Mouse (Mus musculus): Measurements from ENCODE around the gene Tspan4. TPM values are rescaled to one million over a fixed set of nuclear protein-coding genes. Genes with fewer than 3 reads are reported as not detected.

Tspan4 gene
- polyA plus RNA-seq (2012; rRNA removed) (32.1 and 37.4 TPM in 2 replicates), polyA plus RNA-seq (2014; fragmentation: Nextera tagmentation; extraction: Ambion mirVana) (42.1 and 43.0 TPM in 2 replicates)

DNA sequence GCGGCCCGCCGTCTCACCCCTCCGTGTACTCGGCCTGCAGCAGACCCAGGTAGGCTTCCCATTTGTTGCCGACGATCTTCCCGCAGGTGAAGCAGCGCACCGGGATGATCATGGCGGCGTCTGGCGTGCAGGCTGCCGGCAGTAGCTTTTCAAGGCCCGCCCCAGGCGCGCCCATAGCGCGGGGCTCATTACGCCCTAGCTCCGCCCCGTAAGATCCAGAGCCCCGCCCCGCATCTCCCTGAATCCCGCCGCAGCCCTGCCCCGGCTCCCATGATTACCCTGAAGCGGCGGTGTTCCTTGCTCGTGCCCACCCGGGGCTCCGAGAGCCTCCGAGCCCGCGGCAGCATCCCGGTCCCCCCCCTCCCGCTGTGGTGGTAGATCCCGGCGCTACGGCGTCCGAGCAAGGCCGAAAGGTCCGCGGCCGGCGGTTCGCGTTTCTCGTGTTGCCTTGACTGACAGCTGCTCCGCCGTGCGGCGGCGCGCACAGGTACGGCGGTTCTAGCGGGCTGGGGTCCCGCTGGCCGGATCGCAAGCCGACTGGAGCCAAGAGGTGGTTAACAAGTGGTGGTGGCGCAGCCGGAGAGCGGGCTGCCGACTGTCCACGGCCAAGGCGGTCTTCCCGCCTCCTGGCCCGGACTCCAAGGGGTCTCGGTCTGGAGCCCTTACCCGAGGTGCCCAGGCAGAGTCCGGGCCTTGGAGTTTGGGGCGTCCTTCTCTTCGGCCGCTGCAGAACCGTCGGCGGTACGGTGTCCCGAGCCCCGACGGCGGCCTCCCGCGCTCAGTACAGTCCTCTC lies at the start of gene Tspan4, which contains the start of gene Polr2l:
TSS of gene Tspan4 (plus strand) at position 230 of the 794 bp plus-strand sequence.
TSS of gene Polr2l (minus strand) at position 122 of the 794 bp plus-strand sequence.
- Histone ChIP-seq H3K4me3 (ENCODE audit: insufficient read depth in 1 of 2, low read depth in 2 of 2, low read length in 2 of 2) (peak within 1 kb of the TSS; percentile 65 to 88), H3K4me1 (replicated peaks; ENCODE audit: control insufficient read depth in 2 of 2, insufficient read depth in 2 of 2, low read length in 1 of 2) (peaks cover 32 to 38% of the 10 kb centered on the region in 2 experiments), H3K36me3 (replicated peaks; ENCODE audit: control insufficient read depth, insufficient read depth, low read depth) (peaks cover 9% of the 10 kb centered on the region), H3K27ac (peak within 1 kb of the TSS; percentile 62), H3K27me3 (ENCODE audit: control insufficient read depth, insufficient read depth, low read length) (no peaks in the 10 kb centered on the region), H3K4me2 (ENCODE audit: low read depth) (peak within 1 kb of the TSS; percentile 95), H3K9ac (replicated peaks) (peak within 1 kb of the TSS; percentile 82), H3K9me3 (ENCODE audit: control insufficient read depth, low read length) (no peaks in the 10 kb centered on the region)
- under 1% methylated on average over 87 of the region's 87 CpGs for WGBS (ENCODE audit: insufficient replicate concordance)
- ATAC-seq (ENCODE audit: insufficient read depth) (peak; percentile 81), DNase-seq (ENCODE audit: low read depth in 3 of 3, low spot score in 3 of 3) (peak; percentile 69 to 76 (median 71))
- peak; percentile 50; the same call in 1 of the 2 replicates for TF ChIP-seq EP300 (IDR thresholded peaks at IDR 0.05; ENCODE audit: low read depth)
- peak; percentile 46 for TF ChIP-seq CTCF (IDR thresholded peaks at IDR 0.05; ENCODE audit: low read depth)

DNA sequence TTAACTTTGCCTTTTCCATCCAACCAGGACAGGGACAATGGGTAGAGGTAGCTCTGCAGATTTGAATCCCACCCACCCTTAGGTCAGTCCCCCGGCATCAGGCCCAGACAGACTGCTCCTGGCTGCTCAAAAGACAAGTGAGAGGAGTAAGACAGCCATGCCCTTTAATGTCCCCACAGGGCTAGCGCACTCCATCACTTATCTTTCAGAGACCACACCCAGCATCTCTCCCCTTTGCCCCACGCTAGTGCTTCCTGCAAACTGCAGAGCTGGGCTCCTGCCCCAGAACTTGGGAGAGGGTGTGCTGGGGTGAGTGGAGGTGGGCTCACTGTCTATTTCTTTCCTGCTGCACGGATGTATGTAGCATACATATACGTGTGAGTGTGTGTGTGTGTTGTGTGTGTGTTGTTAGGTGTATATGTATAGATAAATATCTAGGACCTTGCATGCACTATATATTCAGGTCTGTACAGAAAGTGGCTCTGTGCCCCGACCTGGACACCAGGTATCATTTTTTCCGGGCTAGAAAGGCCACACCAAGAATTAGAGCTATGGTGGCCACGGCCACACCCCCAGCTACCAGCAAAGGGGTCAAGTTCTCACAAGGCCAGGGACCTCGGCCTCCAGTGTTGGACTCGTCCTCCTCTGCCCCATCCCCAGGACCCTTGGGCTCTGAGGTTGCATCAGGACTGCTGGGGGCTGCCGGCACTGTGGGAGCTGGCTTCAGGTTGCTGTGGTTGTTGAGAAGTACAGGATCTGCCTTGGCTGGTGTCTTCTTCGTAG lies 47.9 kb upstream of the Tspan4 start:
- H3K4me2 ChIP-seq (ENCODE audit: low read depth): no peak overlapping the region
- TF ChIP-seq EP300 (IDR thresholded peaks at IDR 0.05; ENCODE audit: low read depth) (no peak), CTCF (IDR thresholded peaks at IDR 0.05; ENCODE audit: low read depth) (no peak)
- ATAC-seq (ENCODE audit: insufficient read depth): 0 out of 2 replicates have a peak, but pooled peaks have one; percentile 22
- H3K36me3 ChIP-seq (replicated peaks; ENCODE audit: control insufficient read depth, insufficient read depth, low read depth): no peaks in the 10 kb centered on the region
- H3K9me3 ChIP-seq (ENCODE audit: control insufficient read depth, low read length): no peaks in the 10 kb centered on the region
- peaks cover 0 to 5% of the 10 kb centered on the region in 2 experiments; a peak in 2 of 4 replicates for H3K4me1 ChIP-seq (replicated peaks; ENCODE audit: control insufficient read depth in 2 of 2, insufficient read depth in 2 of 2, low read length in 1 of 2)
- H3K4me3 ChIP-seq (ENCODE audit: insufficient read depth in 1 of 2, low read depth in 2 of 2, low read length in 2 of 2): no peak overlapping the region
- WGBS (ENCODE audit: insufficient replicate concordance): 56% methylated on average over 12 of the region's 12 CpGs
- no peak overlapping the region for H3K27ac ChIP-seq
- DNase-seq (ENCODE audit: low read depth in 3 of 3, low spot score in 3 of 3): no peak
- no peak overlapping the region for H3K9ac ChIP-seq (replicated peaks)
- no peaks in the 10 kb centered on the region for H3K27me3 ChIP-seq (ENCODE audit: control insufficient read depth, insufficient read depth, low read length)

DNA sequence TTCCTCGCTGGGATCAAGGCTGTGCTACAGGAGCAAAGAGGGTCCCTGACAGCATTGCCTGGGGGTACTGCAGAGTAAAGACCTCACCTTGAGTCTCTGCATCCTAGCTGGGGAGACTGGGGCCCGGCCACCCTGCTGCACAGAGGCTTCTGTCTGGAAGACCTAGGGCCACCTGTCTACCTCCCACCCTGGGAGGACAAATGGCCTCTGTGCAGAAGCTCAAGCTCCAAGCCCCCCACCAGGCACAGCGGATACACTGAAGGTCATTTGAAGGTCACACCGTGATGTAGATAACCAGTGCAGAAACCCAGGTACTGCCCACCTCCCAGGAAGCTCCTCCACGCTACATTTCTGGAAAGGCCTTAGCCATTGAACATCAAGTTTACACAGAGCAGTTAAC lies 46.3 kb upstream of the Tspan4 start:
- Histone ChIP-seq H3K9me3 (ENCODE audit: control insufficient read depth, low read length) (no peaks in the 10 kb centered on the region), H3K4me2 (ENCODE audit: low read depth) (no peak overlapping the region), H3K4me3 (ENCODE audit: insufficient read depth in 1 of 2, low read depth in 2 of 2, low read length in 2 of 2) (no peak overlapping the region), H3K4me1 (replicated peaks; ENCODE audit: control insufficient read depth in 2 of 2, insufficient read depth in 2 of 2, low read length in 1 of 2) (peaks cover 0 to 5% of the 10 kb centered on the region in 2 experiments; a peak in 2 of 4 replicates), H3K9ac (replicated peaks) (no peak overlapping the region), H3K27ac (no peak overlapping the region), H3K36me3 (replicated peaks; ENCODE audit: control insufficient read depth, insufficient read depth, low read depth) (no peaks in the 10 kb centered on the region), H3K27me3 (ENCODE audit: control insufficient read depth, insufficient read depth, low read length) (no peaks in the 10 kb centered on the region)
- ATAC-seq (ENCODE audit: insufficient read depth): no peak
- WGBS (ENCODE audit: insufficient replicate concordance): 63% methylated on average over 5 of the region's 5 CpGs
- DNase-seq (ENCODE audit: low read depth in 3 of 3, low spot score in 3 of 3): no peak
- no peak for TF ChIP-seq EP300 (IDR thresholded peaks at IDR 0.05; ENCODE audit: low read depth)
- TF ChIP-seq CTCF (IDR thresholded peaks at IDR 0.05; ENCODE audit: low read depth): no peak

DNA sequence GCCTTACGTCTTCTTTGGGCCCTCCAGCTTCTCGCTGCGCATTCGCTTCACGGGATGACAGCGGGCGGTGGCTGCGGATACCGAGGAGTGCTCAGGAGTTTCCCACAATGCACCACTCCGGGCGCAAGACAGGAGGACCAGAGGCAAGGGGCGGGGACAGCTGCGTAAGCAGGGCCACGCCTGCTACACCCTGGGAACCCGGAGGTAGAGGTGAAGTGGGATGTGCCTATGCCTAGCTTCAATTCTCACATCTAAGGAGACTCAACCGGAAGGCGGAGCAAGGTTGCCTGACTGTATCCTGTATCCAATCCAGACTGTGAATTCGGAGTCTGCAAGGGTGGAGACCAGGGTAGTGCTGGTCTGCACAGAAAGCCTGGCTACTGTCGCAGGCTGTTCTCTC lies 45.7 kb upstream of the Tspan4 start, which contains the start of gene Cend1:
TSS of gene Cend1 (minus strand) at position 182 of the 400 bp plus-strand sequence.
- Histone ChIP-seq H3K27ac (no peak within 1 kb of the TSS), H3K4me1 (replicated peaks; ENCODE audit: control insufficient read depth in 2 of 2, insufficient read depth in 2 of 2, low read length in 1 of 2) (peaks cover 0 to 6% of the 10 kb centered on the region in 2 experiments; a peak in 3 of 4 replicates), H3K4me3 (ENCODE audit: insufficient read depth in 1 of 2, low read depth in 2 of 2, low read length in 2 of 2) (no peak within 1 kb of the TSS), H3K36me3 (replicated peaks; ENCODE audit: control insufficient read depth, insufficient read depth, low read depth) (no peaks in the 10 kb centered on the region), H3K9me3 (ENCODE audit: control insufficient read depth, low read length) (no peaks in the 10 kb centered on the region), H3K27me3 (ENCODE audit: control insufficient read depth, insufficient read depth, low read length) (no peaks in the 10 kb centered on the region), H3K4me2 (ENCODE audit: low read depth) (no peak within 1 kb of the TSS), H3K9ac (replicated peaks) (no peak within 1 kb of the TSS)
- WGBS (ENCODE audit: insufficient replicate concordance): 14% methylated on average over 19 of the region's 19 CpGs
- no peak for TF ChIP-seq CTCF (IDR thresholded peaks at IDR 0.05; ENCODE audit: low read depth)
- no peak for TF ChIP-seq EP300 (IDR thresholded peaks at IDR 0.05; ENCODE audit: low read depth)
- ATAC-seq (ENCODE audit: insufficient read depth) (peak; percentile 27; the same call in 1 of the 2 replicates), DNase-seq (ENCODE audit: low read depth in 3 of 3, low spot score in 3 of 3) (no peak)

Measured in liver, embryonic 14.5 days (tissue).